Mouse (Mus musculus) midbrain, embryonic 10.5 days (tissue): ENCODE measurements around the gene Polrmt. TPM values are rescaled to one million over a fixed set of nuclear protein-coding genes. Genes with fewer than 3 reads are reported as not detected.

Experiments
- DNase-seq: peaks from one replicate; pipeline ENCODE4 v3.0.0-alpha.2; 2017; ENCODE audit warnings: low spot score
- H3K27ac ChIP-seq: fragments of 300-500 bp; sonication (generic); replicated peaks from 2 replicates; pipeline ENCODE4 v1.5.1; 2016; ENCODE audit warnings: mild to moderate bottlenecking
- H3K27me3 ChIP-seq: fragments of 300-500 bp; sonication (generic); 2 replicates; pipeline ENCODE4 v1.6.1; 2016; ENCODE audit warnings: low read depth, mild to moderate bottlenecking; ENCODE audit not compliant: poor library complexity, severe bottlenecking
- H3K36me3 ChIP-seq: fragments of 300-500 bp; sonication (generic); 2 replicates; pipeline ENCODE4 v1.6.1; 2016; ENCODE audit warnings: mild to moderate bottlenecking, moderate library complexity
- H3K4me1 ChIP-seq: fragments of 300-500 bp; sonication (generic); 2 replicates; pipeline ENCODE4 v1.6.1; 2016
- H3K4me3 ChIP-seq: fragments of 300-500 bp; sonication (generic); 2 replicates; pipeline ENCODE4 v1.5.1; 2016; ENCODE audit warnings: mild to moderate bottlenecking, moderate library complexity
- H3K9me3 ChIP-seq: fragments of 300-500 bp; sonication (generic); replicated peaks from 2 replicates; pipeline ENCODE4 v1.6.1; 2016; ENCODE audit warnings: mild to moderate bottlenecking
- WGBS: fragments of 180-500 bp; shearing (Covaris S2); methylation state at CpG from one replicate; pipeline ENCODE4 v1.1.7; 2016; 5-methylcytosine and 5-hydroxymethylcytosine counted together
- polyA plus RNA-seq: library from polyadenylated mRNA; unstranded; fragments of >200 nt; fragmentation: Nextera tagmentation; extraction: Ambion mirVana; gene quantifications from 2 replicates; pipeline ENCODE4 v1.2.1, GENCODE M21; 2016

The Polrmt gene
- polyA plus RNA-seq, result 48.6 and 51.7 TPM in 2 replicates

- DNase-seq, result peak; percentile 96
- H3K27me3 ChIP-seq, result no peaks in the 10 kb centered on the region
- H3K4me1 ChIP-seq, result peaks cover 16% of the 10 kb centered on the region
- peak within 1 kb of the TSS; percentile 73 for H3K4me3 ChIP-seq
- peaks cover 33% of the 10 kb centered on the region for H3K36me3 ChIP-seq
- WGBS, result 4% methylated on average over 38 of the region's 38 CpGs
- no peaks in the 10 kb centered on the region for H3K9me3 ChIP-seq
- peak within 1 kb of the TSS; percentile 79 for H3K27ac ChIP-seq
Measured at GRCm38 (mm10) chr10:79745898-79746773, at the start of gene Polrmt. Gene Polrmt (minus strand): TSS chr10:79746581.

GRCm38 (mm10) chr10:79795905-79796304 is 49.5 kb upstream of the Polrmt start:
- DNase-seq, result no peak
- H3K9me3 ChIP-seq, result no peaks in the 10 kb centered on the region
- 99% methylated on average over 3 of the region's 3 CpGs for whole genome bisulfite sequencing
- peaks cover 26% of the 10 kb centered on the region for H3K36me3 ChIP-seq
- no peak overlapping the region for H3K27ac ChIP-seq
- H3K4me1 ChIP-seq, result peaks cover 49% of the 10 kb centered on the region
- no peaks in the 10 kb centered on the region for H3K27me3 ChIP-seq
- H3K4me3 ChIP-seq, result no peak overlapping the region

GRCm38 (mm10) chr10:79794491-79794931 is 48.1 kb upstream of the Polrmt start:
- H3K4me1 ChIP-seq, result peaks cover 45% of the 10 kb centered on the region
- peak; percentile 70 for DNase-seq
- no peaks in the 10 kb centered on the region for H3K27me3 ChIP-seq
- peaks cover 14% of the 10 kb centered on the region for H3K36me3 ChIP-seq
- peak overlapping the region; percentile 95 for H3K4me3 ChIP-seq
- H3K27ac ChIP-seq, result peak overlapping the region; percentile 98
- 3% methylated on average over 10 of the region's 10 CpGs for WGBS
- H3K9me3 ChIP-seq, result no peaks in the 10 kb centered on the region

GRCm38 (mm10) chr10:79793738-79794490 is 47.5 kb upstream of the Polrmt start:
- H3K4me1 ChIP-seq, result peaks cover 48% of the 10 kb centered on the region

GRCm38 (mm10) chr10:79793051-79793737 is 46.8 kb upstream of the Polrmt start, which contains the start of gene Palm:
Gene Palm (plus strand): TSS chr10:79793572.
- Histone ChIP-seq H3K4me3 (peak within 1 kb of the TSS; percentile 95), H3K4me1 (peaks cover 48% of the 10 kb centered on the region), H3K27me3 (no peaks in the 10 kb centered on the region), H3K9me3 (no peaks in the 10 kb centered on the region), H3K27ac (peak within 1 kb of the TSS; percentile 98), H3K36me3 (peaks cover 9% of the 10 kb centered on the region)
- WGBS, result 6% methylated on average over 51 of the region's 51 CpGs
- peak; percentile 81 for DNase-seq

More at GRCm38 (mm10) chr10:79793738-79794490, 47.5 kb upstream of the Polrmt start:
- Histone ChIP-seq H3K9me3 (no peaks in the 10 kb centered on the region), H3K27ac (peak overlapping the region; percentile 98), H3K36me3 (peaks cover 9% of the 10 kb centered on the region), H3K27me3 (no peaks in the 10 kb centered on the region), H3K4me3 (peak overlapping the region; percentile 95)
- WGBS, result 2% methylated on average over 38 of the region's 38 CpGs
- peak; percentile 60 for DNase-seq

GRCm38 (mm10) chr10:79792339-79793040 is 46.1 kb upstream of the Polrmt start:
- Histone ChIP-seq H3K4me1 (peaks cover 44% of the 10 kb centered on the region), H3K27me3 (peaks cover 2% of the 10 kb centered on the region), H3K4me3 (peak overlapping the region; percentile 95; the same call in 1 of the 2 replicates), H3K27ac (no peak overlapping the region), H3K9me3 (no peaks in the 10 kb centered on the region), H3K36me3 (peaks cover 9% of the 10 kb centered on the region)
- DNase-seq, result no peak
- WGBS, result 89% methylated on average over 5 of the region's 5 CpGs

GRCm38 (mm10) chr10:79790861-79791260 is 44.5 kb upstream of the Polrmt start, which contains the start of gene Prss57:
Gene Prss57 (minus strand): TSS chr10:79790961.
- Histone ChIP-seq H3K4me3 (no peak within 1 kb of the TSS), H3K36me3 (peaks cover 2% of the 10 kb centered on the region), H3K27ac (no peak within 1 kb of the TSS), H3K4me1 (peaks cover 33% of the 10 kb centered on the region), H3K27me3 (peaks cover 6% of the 10 kb centered on the region), H3K9me3 (no peaks in the 10 kb centered on the region)
- no peak for DNase-seq
- 88% methylated on average over 4 of the region's 4 CpGs for WGBS

- H3K36me3 ChIP-seq, result no peaks in the 10 kb centered on the region
- peaks cover 13% of the 10 kb centered on the region for H3K27me3 ChIP-seq
- DNase-seq, result no peak
- 0 out of 2 replicates have a peak overlapping the region, but pooled peaks have one; percentile 13 for H3K27ac ChIP-seq
- peaks cover 24% of the 10 kb centered on the region for H3K4me1 ChIP-seq
- H3K9me3 ChIP-seq, result no peaks in the 10 kb centered on the region
- WGBS, result 63% methylated on average over 2 of the region's 2 CpGs
- H3K4me3 ChIP-seq, result no peak overlapping the region
Measured at GRCm38 (mm10) chr10:79789581-79789980, 43.2 kb upstream of the Polrmt start.

- no peak overlapping the region for H3K27ac ChIP-seq
- no peaks in the 10 kb centered on the region for H3K9me3 ChIP-seq
- peaks cover 18% of the 10 kb centered on the region for H3K4me1 ChIP-seq
- no peak overlapping the region for H3K4me3 ChIP-seq
- DNase-seq, result peak; percentile 72
- H3K27me3 ChIP-seq, result peaks cover 20% of the 10 kb centered on the region
- WGBS, result 42% methylated on average over 7 of the region's 7 CpGs
- H3K36me3 ChIP-seq, result no peaks in the 10 kb centered on the region
Measured at GRCm38 (mm10) chr10:79788386-79789158, 42.2 kb upstream of the Polrmt start.

- H3K27me3 ChIP-seq, result peaks cover 62% of the 10 kb centered on the region
- H3K4me3 ChIP-seq, result no peak overlapping the region
- peak; percentile 58 for DNase-seq
- no peaks in the 10 kb centered on the region for H3K9me3 ChIP-seq
- no peaks in the 10 kb centered on the region for H3K36me3 ChIP-seq
- H3K27ac ChIP-seq, result no peak overlapping the region
- 36% methylated on average over 27 of the region's 27 CpGs for WGBS
- peaks cover 28% of the 10 kb centered on the region for H3K4me1 ChIP-seq
Measured at GRCm38 (mm10) chr10:79783920-79784800, 37.8 kb upstream of the Polrmt start.
